Mouse (Mus musculus) mouse trophoblast stem cell (cell line): ENCODE measurements around the gene Gmfg.

Experiments used
- in situ Hi-C, 2 experiments: fragments of 300-500 bp; cut with MseI, MboI; formaldehyde crosslinking; loops; 2 replicates in 1 of 2; 3 replicates in 1 of 2; pipeline ENCODE4 v1.15.1; 2025

The Gmfg gene

DNA sequence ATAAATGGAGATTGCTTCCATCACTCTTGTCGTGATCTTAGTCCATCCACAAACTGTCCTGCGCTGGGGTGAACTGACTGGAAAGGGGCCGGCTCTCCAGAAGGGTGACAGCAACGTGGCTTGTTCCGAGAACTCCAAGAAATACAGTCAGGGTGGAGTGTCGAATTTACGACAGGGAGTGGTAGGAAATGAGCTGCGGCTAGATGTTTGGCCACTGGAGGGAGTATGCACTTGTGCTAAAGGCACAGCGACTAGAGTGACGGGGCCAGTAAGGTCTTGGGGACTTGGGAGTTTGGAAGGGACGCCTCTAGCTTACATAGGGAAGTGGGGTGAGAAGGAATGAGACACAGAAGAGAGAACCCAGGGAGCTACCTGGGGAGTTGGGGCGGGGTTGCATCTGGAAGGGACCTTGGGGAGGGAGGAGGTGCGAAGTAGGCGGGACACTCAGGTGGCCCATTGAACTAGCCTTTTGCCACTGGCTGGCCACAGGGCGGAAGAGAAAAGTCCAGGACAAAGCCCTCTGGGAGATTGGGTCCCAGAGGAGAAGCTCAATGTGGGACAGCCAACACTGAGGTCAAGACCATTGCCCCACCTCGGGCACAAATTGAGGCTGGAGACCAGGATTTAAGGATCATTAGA, at the start of gene Gmfg:
Gmfg (plus strand) TSS at position 516 of the 639 bp plus-strand sequence.
- in situ Hi-C loops: no loop called here

DNA sequence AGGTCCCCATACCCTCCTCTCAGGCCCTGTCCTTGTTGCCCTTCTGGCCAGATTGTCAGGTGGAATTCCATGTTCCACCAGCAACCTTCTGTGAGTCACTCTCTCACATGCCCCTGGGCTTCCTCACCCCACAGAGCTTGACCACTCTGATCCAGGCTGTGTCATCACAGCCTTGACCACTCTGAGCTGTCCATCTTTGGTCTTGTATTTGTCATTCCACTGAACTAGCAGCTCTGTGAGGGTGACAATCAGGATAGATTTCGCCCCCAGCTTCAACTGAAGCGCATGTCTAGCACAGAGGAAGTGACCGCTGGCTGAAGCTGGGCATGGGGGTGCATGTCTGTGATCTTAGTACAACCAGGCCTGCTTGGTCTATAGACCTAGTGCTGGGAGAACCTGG, 46.9 kb upstream of the Gmfg start:
- in situ Hi-C loops: no loop called here

DNA sequence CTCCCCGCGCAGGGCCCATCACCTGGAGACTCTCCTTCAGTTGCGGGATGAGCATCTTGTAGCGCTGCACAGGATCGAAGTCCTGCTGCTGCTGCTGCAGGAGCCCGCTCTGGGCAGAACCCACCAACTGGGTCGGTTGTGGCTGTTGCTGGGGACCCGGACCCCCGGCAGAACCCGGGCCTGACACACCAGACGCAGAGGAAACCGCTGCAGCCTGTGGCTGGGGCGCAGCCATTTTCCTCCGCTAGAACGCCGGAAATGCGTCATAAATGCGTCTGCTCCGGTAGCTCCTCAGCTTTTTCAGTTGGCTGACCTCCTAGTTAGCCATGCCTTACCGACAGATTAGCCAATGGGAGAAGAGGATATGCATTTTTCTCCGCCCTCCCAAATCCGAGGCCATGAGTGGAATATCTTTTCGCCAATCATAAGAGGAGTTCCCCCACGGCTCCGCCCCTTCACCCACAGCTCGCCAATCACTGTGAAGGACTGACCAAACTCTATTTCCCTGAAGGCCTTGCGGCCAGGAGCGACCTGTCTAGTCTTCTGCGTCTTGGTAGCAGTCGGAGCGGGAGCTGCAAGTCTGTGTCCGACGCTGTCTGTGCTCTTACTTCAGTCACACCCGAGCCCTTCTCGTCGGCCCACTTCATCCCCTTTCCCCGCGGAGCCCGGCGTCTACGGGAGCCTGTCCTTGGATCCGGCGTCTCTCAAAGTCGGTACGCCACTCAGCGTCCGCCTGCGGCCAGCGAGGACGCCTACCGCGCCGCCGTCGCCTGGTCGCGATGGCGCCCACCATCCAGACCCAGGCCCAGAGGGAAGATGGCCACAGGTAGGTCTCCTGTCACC, 44.6 kb upstream of the Gmfg start, which contains the start of the genes Med29 and Paf1:
Med29 (minus strand) TSS at position 280 of the 843 bp plus-strand sequence.
Paf1 (plus strand) TSS at position 523 of the 843 bp plus-strand sequence.
- in situ Hi-C loops: no loop called here

DNA sequence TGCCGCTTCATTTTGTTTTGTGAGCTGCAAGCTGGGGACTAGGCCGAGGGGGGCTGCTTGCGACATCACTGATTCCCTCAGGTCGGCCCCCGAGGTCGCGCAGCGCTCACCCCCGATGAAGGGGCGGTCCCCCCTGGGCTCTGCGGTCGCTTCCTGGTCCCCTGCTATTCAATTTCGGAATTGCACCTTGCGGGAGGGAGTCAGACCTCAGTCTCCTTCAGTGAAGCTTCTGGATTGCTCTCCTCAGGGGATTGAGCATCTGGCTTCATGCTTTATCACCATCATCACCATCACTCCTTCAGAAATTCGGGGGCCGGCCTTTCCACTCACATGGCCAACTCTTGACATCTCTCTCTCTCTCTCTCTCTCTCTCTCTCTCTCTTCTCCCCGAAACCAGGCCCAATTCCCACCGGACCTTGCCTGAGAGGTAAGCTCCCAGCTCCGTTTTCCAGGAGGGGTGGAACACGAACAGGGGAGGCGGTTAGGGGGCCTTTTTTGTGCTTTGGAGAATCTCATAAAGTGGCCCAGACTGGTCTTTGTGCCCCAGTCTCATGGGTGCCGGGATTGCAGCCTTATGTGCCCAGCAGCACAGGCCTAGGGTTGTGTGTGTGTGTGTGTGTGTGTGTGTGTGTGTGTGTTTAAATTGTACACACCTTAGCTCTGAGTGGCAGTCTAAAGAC, 43.8 kb upstream of the Gmfg start:
- in situ Hi-C loops: no loop called here

DNA sequence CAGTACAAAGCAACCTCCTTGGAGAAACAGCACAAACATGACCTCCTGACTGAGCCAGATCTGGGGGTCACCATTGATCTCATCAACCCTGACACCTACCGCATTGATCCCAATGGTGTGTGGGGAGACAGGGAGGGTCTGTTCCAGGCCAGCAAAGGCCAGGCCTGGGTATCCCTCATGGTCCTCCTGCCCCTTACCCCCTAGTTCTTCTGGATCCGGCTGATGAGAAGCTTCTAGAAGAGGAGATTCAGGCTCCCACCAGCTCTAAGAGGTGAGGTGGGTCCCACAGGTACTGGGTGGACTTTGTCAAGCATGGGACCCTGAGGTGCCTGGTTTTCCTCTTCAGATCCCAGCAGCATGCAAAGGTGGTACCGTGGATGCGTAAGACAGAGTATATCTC, 41.8 kb upstream of the Gmfg start:
- in situ Hi-C loops: no loop called here

DNA sequence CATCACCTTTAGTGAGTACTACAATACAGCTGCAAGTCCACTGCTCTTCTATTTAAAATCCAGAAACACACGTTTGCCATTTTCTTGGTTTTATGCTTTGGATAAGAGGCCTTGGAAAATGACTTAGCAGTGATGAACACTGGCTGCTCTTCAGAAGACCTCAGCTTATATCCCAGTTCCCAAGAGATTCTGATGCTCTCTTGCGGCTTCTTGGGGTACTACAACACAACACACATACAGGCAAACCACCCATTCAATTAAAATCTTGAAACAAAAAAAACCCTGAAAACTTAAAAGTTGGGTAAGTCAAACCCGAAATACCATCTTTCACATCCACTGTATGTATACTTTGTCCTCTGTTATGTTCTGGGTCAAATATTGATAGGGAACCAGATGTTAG, 39.2 kb upstream of the Gmfg start:
- in situ Hi-C loops: no loop called here

DNA sequence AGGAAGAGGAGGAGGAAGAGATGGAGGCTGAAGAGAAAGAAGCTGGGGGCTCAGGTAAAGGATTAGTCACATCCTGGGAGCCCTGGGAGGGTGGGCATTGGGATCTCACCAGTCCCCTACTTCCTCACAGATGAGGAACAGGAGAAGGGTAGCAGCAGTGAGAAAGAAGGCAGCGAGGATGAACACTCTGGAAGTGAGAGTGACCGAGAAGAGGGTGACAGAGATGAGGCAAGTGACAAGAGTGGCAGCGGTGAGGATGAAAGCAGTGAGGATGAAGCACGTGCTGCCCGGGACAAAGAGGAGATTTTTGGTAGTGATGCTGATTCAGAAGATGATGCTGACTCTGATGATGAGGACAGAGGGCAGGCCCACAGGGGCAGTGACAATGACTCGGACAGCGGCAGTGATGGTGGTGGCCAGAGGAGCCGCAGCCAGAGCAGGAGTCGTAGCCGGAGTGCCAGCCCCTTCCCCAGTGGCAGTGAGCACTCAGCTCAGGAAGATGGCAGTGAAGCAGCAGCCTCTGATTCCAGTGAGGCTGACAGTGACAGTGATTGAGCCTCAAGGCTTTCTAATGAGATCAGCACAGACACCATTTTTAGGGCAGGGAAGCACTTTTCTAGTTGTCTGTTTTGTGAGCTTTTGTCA, 38.4 kb upstream of the Gmfg start:
- in situ Hi-C loops: no loop called here

DNA sequence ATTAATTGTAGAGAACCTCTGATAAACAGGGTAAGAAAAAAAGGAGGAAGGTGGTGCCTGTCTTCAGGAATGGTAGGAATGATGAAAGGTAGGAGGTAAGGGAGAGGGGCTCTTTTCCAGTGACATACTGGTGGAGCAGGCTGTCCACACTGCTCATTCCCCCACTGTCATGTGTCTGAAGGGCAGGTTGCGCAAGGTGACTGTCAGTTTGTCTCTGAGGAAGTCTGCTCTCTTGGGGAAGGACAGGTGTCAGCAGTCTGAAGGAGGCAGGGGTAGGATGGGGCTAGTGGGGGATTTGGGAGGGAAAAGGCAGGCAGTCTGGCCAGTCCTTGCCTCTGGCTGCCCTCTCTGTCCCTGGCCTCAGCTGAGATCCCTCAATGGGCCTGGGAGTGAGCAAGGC, 36.2 kb upstream of the Gmfg start:
- in situ Hi-C loops: no loop called here

DNA sequence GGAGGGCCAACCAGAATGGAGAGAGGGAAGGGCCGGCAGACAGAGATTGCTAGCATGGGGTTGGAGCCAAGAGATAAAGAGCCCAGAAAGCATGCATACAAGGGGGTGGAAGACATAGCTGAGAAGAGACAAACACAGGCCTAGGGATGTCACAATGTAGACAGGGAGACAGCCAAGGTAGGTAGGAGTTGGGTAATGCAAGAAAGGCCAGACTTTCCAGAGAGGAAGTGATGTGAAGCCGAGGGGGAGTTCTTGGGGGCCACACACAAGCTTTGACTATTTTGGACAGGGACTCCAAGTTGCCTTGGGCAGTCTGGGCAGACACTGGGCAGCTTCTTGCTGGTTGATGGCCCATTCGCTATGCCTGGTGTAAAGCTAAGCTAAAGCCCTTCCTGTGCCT, 35.3 kb upstream of the Gmfg start:
- in situ Hi-C loops: no loop called here

DNA sequence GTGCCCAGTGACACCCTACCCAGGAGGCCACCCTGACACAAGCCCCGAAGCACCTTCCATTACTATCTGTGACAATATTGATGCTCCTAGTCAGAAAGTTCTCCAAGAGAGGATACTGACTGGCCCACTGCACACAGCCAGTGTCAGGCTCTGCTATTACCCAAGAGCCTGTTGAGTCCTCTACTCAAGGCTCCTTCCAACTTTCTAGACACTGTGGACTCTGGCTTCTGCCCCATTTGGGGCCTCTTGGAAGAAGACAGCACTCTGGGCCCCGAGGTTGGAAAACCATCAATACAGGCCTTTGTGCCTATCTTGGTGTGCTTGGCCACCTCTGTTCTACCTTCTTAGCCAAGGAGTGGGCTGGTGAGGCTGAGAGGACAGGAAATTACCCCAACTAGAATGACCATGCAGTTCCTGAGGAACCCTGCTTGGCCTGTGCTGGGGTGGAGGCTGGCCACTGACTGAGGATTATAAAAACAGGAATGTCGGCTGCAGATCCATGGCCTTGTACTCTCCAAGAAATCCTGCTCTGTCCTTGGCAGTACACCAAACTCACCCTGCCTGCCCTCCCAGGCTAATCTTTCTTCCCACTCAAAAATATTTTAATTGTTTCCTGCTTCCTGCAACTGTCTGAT, 26.3 kb upstream of the Gmfg start:
- in situ Hi-C loops: no loop called here

DNA sequence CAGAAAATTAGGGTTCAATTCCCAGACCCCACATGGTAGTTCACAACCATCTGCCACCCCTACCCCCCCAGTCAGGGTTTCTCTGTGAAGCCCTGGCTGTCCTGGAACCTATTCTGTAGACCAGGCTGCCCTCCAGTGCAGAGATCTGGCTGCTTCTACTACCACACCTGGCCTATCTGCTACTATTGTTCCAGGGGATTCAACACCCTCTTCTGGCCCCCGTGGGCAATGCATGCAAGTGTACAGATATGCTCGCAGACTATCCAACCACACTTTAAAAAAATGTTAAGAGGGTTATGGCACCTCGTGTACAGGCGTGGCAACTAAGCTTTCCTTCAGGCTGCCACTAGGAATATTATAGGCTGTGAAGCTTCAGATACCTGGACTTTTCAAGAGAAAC, 24.4 kb upstream of the Gmfg start:
- in situ Hi-C loops: no loop called here

DNA sequence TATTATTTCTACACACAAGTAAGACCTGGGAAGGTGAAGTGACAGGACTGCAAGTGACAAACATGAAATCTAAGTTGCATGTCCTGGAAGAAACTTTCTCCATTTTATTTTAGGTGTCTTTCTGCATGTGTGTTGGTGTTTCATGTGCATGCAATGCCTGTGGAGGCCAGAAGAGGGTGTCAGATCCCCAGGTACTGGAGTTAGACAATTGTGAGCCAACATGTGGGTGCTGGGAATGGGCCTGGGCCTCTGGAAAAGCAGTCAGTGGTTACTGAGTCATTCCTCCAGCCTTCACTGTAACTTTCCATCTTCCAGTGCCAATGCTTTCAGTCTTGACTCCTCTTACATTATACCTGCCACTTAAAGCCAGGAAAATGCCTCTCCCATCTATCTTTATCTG, 19.9 kb upstream of the Gmfg start:
- in situ Hi-C loops: no loop called here

DNA sequence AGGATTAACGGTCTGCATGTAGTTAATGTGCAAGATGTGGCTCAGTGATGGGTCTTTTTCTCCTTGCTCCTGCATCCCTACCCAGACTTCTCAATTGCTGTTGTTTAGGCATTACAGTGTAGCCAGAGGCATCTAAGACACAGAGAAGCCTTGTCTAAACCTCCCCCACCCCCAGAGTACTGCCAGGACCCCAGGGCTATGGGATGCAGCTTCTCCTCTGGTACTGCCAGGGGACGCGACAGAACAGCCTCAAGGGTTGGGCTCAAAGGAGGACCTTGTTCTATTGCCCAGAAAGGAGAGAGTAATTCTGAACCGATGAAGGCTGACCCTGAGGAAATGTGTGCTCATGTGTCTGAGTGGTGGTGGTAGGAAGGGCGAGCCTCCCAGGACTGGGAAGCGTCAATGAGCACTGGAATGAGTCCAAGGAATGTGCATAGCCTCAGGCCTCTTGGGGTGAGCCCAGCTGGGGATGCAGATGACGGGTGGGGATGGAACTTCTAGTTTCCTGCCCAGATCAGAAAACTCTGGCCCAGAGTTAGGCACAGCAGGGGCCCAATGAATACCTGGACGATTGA, 19.1 kb upstream of the Gmfg start:
- in situ Hi-C loops: no loop called here

DNA sequence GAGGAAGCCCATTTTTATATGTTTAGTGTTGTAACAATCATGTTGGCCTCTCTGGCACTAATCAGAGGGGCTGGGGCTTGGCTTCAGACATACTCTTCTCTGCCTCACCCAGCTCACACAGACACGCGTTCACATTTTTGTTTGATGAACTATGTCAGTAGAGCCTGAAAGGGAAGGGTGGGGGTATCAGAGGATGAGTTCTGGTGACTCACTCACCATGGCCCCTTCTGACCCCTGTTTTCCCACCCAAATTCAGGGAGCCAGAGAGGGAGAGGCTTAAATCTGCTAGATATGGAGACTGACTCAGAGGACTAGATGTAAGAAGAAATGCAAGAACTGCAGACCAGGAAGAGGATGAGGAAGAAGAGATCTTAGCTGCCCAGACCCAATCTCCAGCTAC, 17.8 kb upstream of the Gmfg start:
- in situ Hi-C loops: no loop called here

DNA sequence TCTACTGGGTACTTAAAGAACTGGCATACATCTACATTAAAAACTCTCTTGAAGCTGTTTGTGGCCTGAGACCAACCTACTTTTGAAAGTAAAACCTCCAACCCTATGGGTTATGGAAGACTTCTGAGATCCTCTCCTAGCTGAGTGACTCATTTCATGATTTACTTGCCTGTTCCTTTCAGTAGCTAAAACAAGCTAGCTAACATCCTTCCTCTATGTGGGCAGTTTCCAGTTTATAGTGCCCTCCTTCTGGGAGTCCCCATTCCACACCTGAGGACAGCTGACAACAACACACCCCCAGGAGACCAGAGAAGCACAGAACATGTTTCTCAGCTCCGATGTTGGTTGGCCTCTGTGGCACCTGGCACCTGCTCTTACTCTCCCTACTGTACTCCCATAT, 14.2 kb upstream of the Gmfg start:
- in situ Hi-C loops: no loop called here

DNA sequence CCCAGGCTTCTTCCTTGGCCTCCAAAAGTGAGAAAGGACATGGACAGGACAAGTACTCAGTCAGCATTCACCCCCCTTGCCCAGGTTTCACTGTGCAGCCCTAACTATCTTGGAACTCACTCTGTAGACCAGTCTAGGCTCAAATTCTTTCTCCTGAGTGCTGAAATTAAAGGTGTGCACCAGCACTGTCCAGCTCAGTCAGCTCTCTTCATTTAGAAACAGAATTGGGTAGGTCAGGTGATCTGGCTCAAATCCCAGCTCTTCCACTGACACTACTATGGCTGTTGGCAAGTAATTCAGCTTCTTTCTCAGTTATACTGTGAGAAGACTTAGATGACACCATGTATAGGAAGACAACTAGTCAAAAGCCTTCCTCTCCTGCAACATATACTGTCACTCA, 9.5 kb upstream of the Gmfg start:
- in situ Hi-C loops: no loop called here

DNA sequence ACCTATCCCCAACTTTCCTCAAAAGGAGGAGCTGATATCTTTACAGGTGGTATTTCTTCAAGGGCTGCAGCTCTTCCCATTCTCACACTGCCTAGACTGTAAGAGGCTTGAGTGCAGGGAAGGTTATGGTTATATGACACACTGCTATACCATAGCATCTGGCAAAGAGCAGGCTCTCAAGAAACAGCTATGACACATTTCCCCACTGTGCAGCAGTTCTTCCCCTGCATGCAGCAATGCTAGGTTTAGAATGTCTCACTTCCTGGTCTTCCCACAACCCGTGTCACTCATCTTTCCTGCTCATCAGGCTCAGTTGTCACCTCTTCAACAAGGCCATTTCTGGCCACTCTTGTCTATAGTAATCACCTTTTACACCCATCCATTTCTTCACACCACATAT, 6.7 kb upstream of the Gmfg start:
- in situ Hi-C loops: no loop called here

DNA sequence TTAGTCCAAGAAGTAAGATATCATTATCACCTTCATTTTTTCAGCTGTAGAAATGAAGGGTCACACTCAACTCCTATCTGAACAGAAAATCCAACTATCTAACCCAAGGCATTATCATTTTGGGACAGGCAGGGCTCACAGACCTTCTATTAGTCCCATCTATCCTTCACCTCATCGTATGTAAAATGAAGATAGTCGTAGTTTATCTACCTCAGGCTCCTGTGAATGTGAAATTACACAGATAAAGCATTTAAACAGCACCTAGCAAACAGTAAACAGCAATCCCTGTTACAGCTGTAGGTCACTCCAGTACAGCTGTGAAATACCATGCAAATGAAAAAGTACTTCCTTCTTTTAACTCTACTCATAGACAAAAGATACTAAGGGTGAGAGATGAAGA, 5.0 kb upstream of the Gmfg start:
- in situ Hi-C loops: no loop called here

DNA sequence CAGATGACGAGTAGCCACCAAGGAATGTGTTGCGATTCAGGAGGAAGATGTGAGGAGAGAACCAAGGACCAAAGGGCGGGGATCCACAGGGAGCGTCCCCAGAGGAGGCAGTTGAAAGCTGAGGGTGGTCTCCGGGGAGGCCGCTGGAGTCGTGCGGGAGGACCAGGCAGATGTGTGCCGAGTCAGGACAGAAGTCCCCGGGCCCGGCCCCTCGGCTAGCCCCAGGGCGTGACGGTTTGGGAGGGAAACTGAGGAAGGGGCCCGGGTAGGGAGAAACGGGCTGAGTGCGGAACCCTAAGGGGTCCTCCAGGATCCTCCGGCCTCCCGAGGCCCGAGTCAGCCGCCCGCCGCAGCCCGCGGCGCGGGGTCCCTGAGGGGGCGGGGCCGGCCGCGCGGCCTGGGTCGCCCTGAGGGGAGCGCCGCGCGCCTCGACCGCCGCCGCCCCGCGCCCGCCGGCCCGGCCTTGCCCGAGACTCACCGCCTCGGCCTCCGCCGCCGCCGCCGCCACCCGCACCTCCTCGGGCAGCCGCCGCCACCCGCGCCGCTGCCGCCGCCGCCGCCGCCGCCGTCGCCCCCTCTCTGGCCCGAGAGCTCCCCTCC, 1.5 kb upstream of the Gmfg start:
- in situ Hi-C loops: no loop called here

DNA sequence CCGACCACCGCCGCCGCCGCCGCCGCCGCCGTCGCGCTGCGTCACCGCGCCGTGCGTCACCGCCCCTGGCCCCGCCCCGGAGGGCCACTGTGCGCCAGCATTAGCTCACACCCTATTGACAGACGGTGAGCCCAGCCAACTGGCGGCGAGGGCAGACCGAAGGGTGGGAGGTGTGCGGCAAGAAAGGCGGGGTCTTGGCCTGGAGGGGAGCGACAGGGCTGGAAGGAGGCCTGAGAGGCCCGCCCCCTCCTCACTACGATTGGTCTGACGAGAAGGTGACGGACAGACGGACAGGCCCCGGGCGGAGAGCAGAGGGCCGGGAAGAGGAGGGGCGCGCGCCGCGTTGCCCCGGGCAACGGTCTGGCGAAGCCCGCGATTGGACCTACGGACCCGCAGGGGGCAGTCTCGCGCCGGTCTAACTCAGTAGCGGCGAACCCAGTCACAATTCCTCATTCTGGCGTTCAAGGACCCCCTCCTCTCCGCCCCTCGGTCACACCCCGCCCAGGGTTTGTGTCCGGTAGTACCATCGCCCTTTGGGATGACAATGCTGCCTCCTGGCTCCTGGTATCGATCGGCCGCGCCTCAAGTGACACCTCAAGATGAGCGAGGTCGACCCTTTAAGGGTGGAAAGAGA, 859 bp upstream of the Gmfg start:
- in situ Hi-C loops: no loop called here
